Mouse (Mus musculus): ENCODE data around the gene E130218I03Rik. TPM values are rescaled to one million over a fixed set of nuclear protein-coding genes. Genes with fewer than 3 reads are reported as not detected.

The E130218I03Rik gene
- polyA plus RNA-seq, 1 experiment from 2014 or later, result 0.23 TPM

GRCm38 (mm10) chr4:134234876-134235275 is 8.6 kb upstream of the E130218I03Rik start:
- 65% methylated on average over 5 of the region's 5 CpGs for WGBS (ENCODE audit: insufficient replicate concordance)

GRCm38 (mm10) chr4:134237582-134238278 is 5.7 kb upstream of the E130218I03Rik start:
- Histone ChIP-seq H3K9me3 (replicated peaks; ENCODE audit: control insufficient read depth, low read length) (no peaks in the 10 kb centered on the region), H3K4me3 (ENCODE audit: low read depth, low read length) (peak overlapping the region; percentile 41), H3K9ac (ENCODE audit: low read depth, low read length) (peak overlapping the region; percentile 40; the same call in 1 of the 2 replicates), H3K27me3 (ENCODE audit: control insufficient read depth, insufficient read depth, low read length) (peaks cover 24% of the 10 kb centered on the region), H3K4me2 (peak overlapping the region; percentile 80), H3K27ac (ENCODE audit: low read depth, low read length) (no peak overlapping the region), H3K4me1 (ENCODE audit: control insufficient read depth, insufficient read depth, low read length) (peaks cover 7% of the 10 kb centered on the region), H3K36me3 (ENCODE audit: control insufficient read depth, insufficient read depth, low read length) (no peaks in the 10 kb centered on the region)
- WGBS (ENCODE audit: insufficient replicate concordance), result 17% methylated on average over 18 of the region's 19 CpGs
- ATAC-seq (replicated peaks; ENCODE audit: insufficient number of reproducible peaks, low FRiP score, low TSS enrichment), result no peak

More at GRCm38 (mm10) chr4:134234876-134235275, 8.6 kb upstream of the E130218I03Rik start:
- no peaks in the 10 kb centered on the region for H3K36me3 ChIP-seq (ENCODE audit: control insufficient read depth, insufficient read depth, low read length)
- ATAC-seq (replicated peaks; ENCODE audit: insufficient number of reproducible peaks, low FRiP score, low TSS enrichment), result no peak
- no peak overlapping the region for H3K9ac ChIP-seq (ENCODE audit: low read depth, low read length)
- H3K27ac ChIP-seq (ENCODE audit: low read depth, low read length), result no peak overlapping the region
- peaks cover 24% of the 10 kb centered on the region for H3K27me3 ChIP-seq (ENCODE audit: control insufficient read depth, insufficient read depth, low read length)
- no peaks in the 10 kb centered on the region for H3K9me3 ChIP-seq (replicated peaks; ENCODE audit: control insufficient read depth, low read length)
- no peak overlapping the region for H3K4me3 ChIP-seq (ENCODE audit: low read depth, low read length)
- peaks cover 10% of the 10 kb centered on the region for H3K4me1 ChIP-seq (ENCODE audit: control insufficient read depth, insufficient read depth, low read length)
- H3K4me2 ChIP-seq, result no peak overlapping the region

GRCm38 (mm10) chr4:134238279-134238651 is 5.2 kb upstream of the E130218I03Rik start, which contains the start of gene Cnksr1:
Cnksr1 (minus strand) TSS chr4:134238399.
- H3K9ac ChIP-seq (ENCODE audit: low read depth, low read length), result peak within 1 kb of the TSS; percentile 40; the same call in 1 of the 2 replicates
- peaks cover 7% of the 10 kb centered on the region for H3K4me1 ChIP-seq (ENCODE audit: control insufficient read depth, insufficient read depth, low read length)

GRCm38 (mm10) chr4:134238686-134239085 is 4.8 kb upstream of the E130218I03Rik start:
- no peaks in the 10 kb centered on the region for H3K36me3 ChIP-seq (ENCODE audit: control insufficient read depth, insufficient read depth, low read length)
- WGBS (ENCODE audit: insufficient replicate concordance), result 14% methylated on average over 10 of the region's 10 CpGs
- no peak overlapping the region for H3K9ac ChIP-seq (ENCODE audit: low read depth, low read length)
- H3K27ac ChIP-seq (ENCODE audit: low read depth, low read length), result no peak overlapping the region
- ATAC-seq (replicated peaks; ENCODE audit: insufficient number of reproducible peaks, low FRiP score, low TSS enrichment), result no peak
- peaks cover 21% of the 10 kb centered on the region for H3K27me3 ChIP-seq (ENCODE audit: control insufficient read depth, insufficient read depth, low read length)
- H3K9me3 ChIP-seq (replicated peaks; ENCODE audit: control insufficient read depth, low read length), result no peaks in the 10 kb centered on the region
- peaks cover 7% of the 10 kb centered on the region for H3K4me1 ChIP-seq (ENCODE audit: control insufficient read depth, insufficient read depth, low read length)
- peak overlapping the region; percentile 80 for H3K4me2 ChIP-seq
- peak overlapping the region; percentile 41 for H3K4me3 ChIP-seq (ENCODE audit: low read depth, low read length)

More at GRCm38 (mm10) chr4:134238279-134238651, 5.2 kb upstream of the E130218I03Rik start, which contains the start of gene Cnksr1:
- Histone ChIP-seq H3K4me3 (ENCODE audit: low read depth, low read length) (peak within 1 kb of the TSS; percentile 41), H3K27ac (ENCODE audit: low read depth, low read length) (no peak within 1 kb of the TSS), H3K4me2 (peak within 1 kb of the TSS; percentile 80), H3K36me3 (ENCODE audit: control insufficient read depth, insufficient read depth, low read length) (no peaks in the 10 kb centered on the region), H3K27me3 (ENCODE audit: control insufficient read depth, insufficient read depth, low read length) (peaks cover 21% of the 10 kb centered on the region), H3K9me3 (replicated peaks; ENCODE audit: control insufficient read depth, low read length) (no peaks in the 10 kb centered on the region)
- WGBS (ENCODE audit: insufficient replicate concordance), result 4% methylated on average over 18 of the region's 18 CpGs
- ATAC-seq (replicated peaks; ENCODE audit: insufficient number of reproducible peaks, low FRiP score, low TSS enrichment), result peak; percentile 39; the same call in 1 of the 2 replicates

- H3K9ac ChIP-seq (ENCODE audit: low read depth, low read length), result peak within 1 kb of the TSS; percentile 86
- H3K27me3 ChIP-seq (ENCODE audit: control insufficient read depth, insufficient read depth, low read length), result peaks cover 28% of the 10 kb centered on the region
- peak; percentile 70 for ATAC-seq (replicated peaks; ENCODE audit: insufficient number of reproducible peaks, low FRiP score, low TSS enrichment)
- peak within 1 kb of the TSS; percentile 97 for H3K4me2 ChIP-seq
- under 1% methylated on average over 60 of the region's 60 CpGs for WGBS (ENCODE audit: insufficient replicate concordance)
- H3K4me1 ChIP-seq (ENCODE audit: control insufficient read depth, insufficient read depth, low read length), result peaks cover 11% of the 10 kb centered on the region
- H3K9me3 ChIP-seq (replicated peaks; ENCODE audit: control insufficient read depth, low read length), result no peaks in the 10 kb centered on the region
- H3K27ac ChIP-seq (ENCODE audit: low read depth, low read length), result peak within 1 kb of the TSS; percentile 54; the same call in 1 of the 2 replicates
- peak within 1 kb of the TSS; percentile 87 for H3K4me3 ChIP-seq (ENCODE audit: low read depth, low read length)
- no peaks in the 10 kb centered on the region for H3K36me3 ChIP-seq (ENCODE audit: control insufficient read depth, insufficient read depth, low read length)
Measured at GRCm38 (mm10) chr4:134245148-134245843, 1.8 kb downstream of the E130218I03Rik start, which contains the start of gene Zfp593. Zfp593 (minus strand) TSS chr4:134245592.

GRCm38 (mm10) chr4:134246256-134246655 is 2.8 kb downstream of the E130218I03Rik start:
- 56% methylated on average over 4 of the region's 4 CpGs for WGBS (ENCODE audit: insufficient replicate concordance)

GRCm38 (mm10) chr4:134246719-134247258 is 3.3 kb downstream of the E130218I03Rik start, which contains the start of gene Gm30191:
Gm30191 (plus strand) TSS chr4:134246935.
- Histone ChIP-seq H3K9ac (ENCODE audit: low read depth, low read length) (no peak within 1 kb of the TSS), H3K4me1 (ENCODE audit: control insufficient read depth, insufficient read depth, low read length) (peaks cover 26% of the 10 kb centered on the region), H3K36me3 (ENCODE audit: control insufficient read depth, insufficient read depth, low read length) (no peaks in the 10 kb centered on the region), H3K4me3 (ENCODE audit: low read depth, low read length) (peak within 1 kb of the TSS; percentile 87), H3K27ac (ENCODE audit: low read depth, low read length) (no peak within 1 kb of the TSS), H3K27me3 (ENCODE audit: control insufficient read depth, insufficient read depth, low read length) (peaks cover 43% of the 10 kb centered on the region), H3K9me3 (replicated peaks; ENCODE audit: control insufficient read depth, low read length) (no peaks in the 10 kb centered on the region), H3K4me2 (peak within 1 kb of the TSS; percentile 97)
- 69% methylated on average over 7 of the region's 7 CpGs for WGBS (ENCODE audit: insufficient replicate concordance)
- no peak for ATAC-seq (replicated peaks; ENCODE audit: insufficient number of reproducible peaks, low FRiP score, low TSS enrichment)

More at GRCm38 (mm10) chr4:134246256-134246655, 2.8 kb downstream of the E130218I03Rik start:
- peaks cover 20% of the 10 kb centered on the region for H3K4me1 ChIP-seq (ENCODE audit: control insufficient read depth, insufficient read depth, low read length)
- no peaks in the 10 kb centered on the region for H3K36me3 ChIP-seq (ENCODE audit: control insufficient read depth, insufficient read depth, low read length)
- no peak overlapping the region for H3K9ac ChIP-seq (ENCODE audit: low read depth, low read length)
- no peaks in the 10 kb centered on the region for H3K9me3 ChIP-seq (replicated peaks; ENCODE audit: control insufficient read depth, low read length)
- H3K27me3 ChIP-seq (ENCODE audit: control insufficient read depth, insufficient read depth, low read length), result peaks cover 37% of the 10 kb centered on the region
- H3K4me2 ChIP-seq, result no peak overlapping the region
- H3K4me3 ChIP-seq (ENCODE audit: low read depth, low read length), result no peak overlapping the region
- no peak for ATAC-seq (replicated peaks; ENCODE audit: insufficient number of reproducible peaks, low FRiP score, low TSS enrichment)
- no peak overlapping the region for H3K27ac ChIP-seq (ENCODE audit: low read depth, low read length)

GRCm38 (mm10) chr4:134249651-134250050 is 6.2 kb downstream of the E130218I03Rik start:
- Histone ChIP-seq H3K27ac (ENCODE audit: low read depth, low read length) (no peak overlapping the region), H3K27me3 (ENCODE audit: control insufficient read depth, insufficient read depth, low read length) (peaks cover 56% of the 10 kb centered on the region), H3K4me2 (peak overlapping the region; percentile 80), H3K36me3 (ENCODE audit: control insufficient read depth, insufficient read depth, low read length) (no peaks in the 10 kb centered on the region), H3K9me3 (replicated peaks; ENCODE audit: control insufficient read depth, low read length) (no peaks in the 10 kb centered on the region), H3K4me1 (ENCODE audit: control insufficient read depth, insufficient read depth, low read length) (peaks cover 47% of the 10 kb centered on the region), H3K9ac (ENCODE audit: low read depth, low read length) (peak overlapping the region; percentile 29; the same call in 1 of the 2 replicates), H3K4me3 (ENCODE audit: low read depth, low read length) (peak overlapping the region; percentile 33)
- WGBS (ENCODE audit: insufficient replicate concordance), result 1% methylated on average over 30 of the region's 30 CpGs
- ATAC-seq (replicated peaks; ENCODE audit: insufficient number of reproducible peaks, low FRiP score, low TSS enrichment), result 0 out of 2 replicates have a peak, but pooled peaks have one; percentile 12

All from heart, embryonic 11.5 days (tissue).